Mouse (Mus musculus) liver, embryonic 16.5 days (tissue): Measurements from ENCODE around the gene Nsmce4a. TPM values are rescaled to one million over a fixed set of nuclear protein-coding genes. Genes with fewer than 3 reads are reported as not detected.

Experiments
- ATAC-seq: fragments of 200-750 bp; cut with Nextera tagmentation; 2 replicates; pipeline ENCODE4 v1.8.0; 2017; ENCODE audit warnings: low read depth, mild to moderate bottlenecking, moderate number of reproducible peaks, moderate library complexity
- H3K27ac ChIP-seq: fragments of 300-500 bp; sonication (generic); 2 replicates; pipeline ENCODE4 v1.5.1; 2014; ENCODE audit warnings: mild to moderate bottlenecking, low read length
- H3K27me3 ChIP-seq: fragments of 300-500 bp; sonication (generic); 2 replicates; pipeline ENCODE4 v1.6.1; 2014; ENCODE audit warnings: low read depth, low read length, mixed read lengths; ENCODE audit not compliant: control insufficient read depth, insufficient read depth
- H3K36me3 ChIP-seq: fragments of 300-500 bp; sonication (generic); 2 replicates; pipeline ENCODE4 v1.6.1; 2014; ENCODE audit warnings: mild to moderate bottlenecking; ENCODE audit not compliant: control insufficient read depth, insufficient read depth
- H3K4me1 ChIP-seq: fragments of 300-500 bp; sonication (generic); 2 replicates; pipeline ENCODE4 v1.6.1; 2014; ENCODE audit warnings: low read depth, low read length, mixed read lengths; ENCODE audit not compliant: control insufficient read depth
- H3K4me2 ChIP-seq: fragments of 300-500 bp; sonication (generic); 2 replicates; pipeline ENCODE4 v1.6.1; 2014; ENCODE audit warnings: low read depth, low read length, mixed read lengths
- H3K4me3 ChIP-seq: fragments of 300-500 bp; sonication (generic); 2 replicates; pipeline ENCODE4 v1.5.1; 2014; ENCODE audit warnings: low read depth, mild to moderate bottlenecking, low read length
- H3K9ac ChIP-seq: fragments of 300-500 bp; sonication (generic); 2 replicates; pipeline ENCODE4 v1.6.1; 2014; ENCODE audit warnings: low read depth, low read length
- H3K9me3 ChIP-seq: fragments of 300-500 bp; sonication (generic); replicated peaks from 2 replicates; pipeline ENCODE4 v1.6.1; 2016; ENCODE audit warnings: low read length; ENCODE audit not compliant: control insufficient read depth
- WGBS: fragments of 180-500 bp; shearing (Covaris S2); extraction: QIAGEN DNeasy Blood & Tissue Kit; methylation state at CpG from one replicate; pipeline ENCODE4 v1.1.7; 2014; ENCODE audit not compliant: insufficient replicate concordance; 5-methylcytosine and 5-hydroxymethylcytosine counted together
- polyA plus RNA-seq: library from polyadenylated mRNA; unstranded; fragments of >200 nt; fragmentation: Nextera tagmentation; extraction: Ambion mirVana; gene quantifications from 2 replicates; pipeline ENCODE4 v1.2.1, GENCODE M21; 2015

Nsmce4a gene
- 71.7 and 77.4 TPM in 2 replicates for polyA plus RNA-seq

DNA sequence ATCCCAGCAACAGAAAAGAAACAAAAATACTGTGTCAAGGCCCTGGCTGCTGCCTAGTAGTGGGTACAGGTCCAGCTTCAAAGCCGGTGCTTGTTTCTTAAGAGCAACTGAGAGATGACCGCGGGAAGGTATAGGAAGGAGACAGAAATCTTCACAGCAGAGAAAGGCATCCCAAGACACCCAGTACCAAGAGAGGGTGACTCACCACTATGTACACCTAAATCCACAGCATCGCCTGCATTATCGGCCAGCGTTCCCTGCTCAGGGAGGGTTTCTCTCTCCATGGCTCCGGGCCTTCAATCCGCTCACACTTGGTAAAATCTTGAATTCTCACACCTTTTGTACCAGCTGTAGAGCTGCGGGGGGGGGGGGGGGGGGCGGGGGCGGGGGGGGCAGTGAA, at the start of gene Nsmce4a:
Nsmce4a (minus strand) TSS at position 298 of the 400 bp plus-strand sequence.
- H3K9me3 ChIP-seq = no peaks in the 10 kb centered on the region
- 81% methylated on average over 8 of the region's 11 CpGs for WGBS
- H3K27me3 ChIP-seq = no peaks in the 10 kb centered on the region
- no peak for ATAC-seq
- H3K4me1 ChIP-seq = no peaks in the 10 kb centered on the region; the same call in 1 of the 2 replicates
- H3K9ac ChIP-seq = no peak within 1 kb of the TSS
- no peaks in the 10 kb centered on the region for H3K36me3 ChIP-seq
- no peak within 1 kb of the TSS for H3K27ac ChIP-seq
- no peak within 1 kb of the TSS for H3K4me2 ChIP-seq
- no peak within 1 kb of the TSS for H3K4me3 ChIP-seq

DNA sequence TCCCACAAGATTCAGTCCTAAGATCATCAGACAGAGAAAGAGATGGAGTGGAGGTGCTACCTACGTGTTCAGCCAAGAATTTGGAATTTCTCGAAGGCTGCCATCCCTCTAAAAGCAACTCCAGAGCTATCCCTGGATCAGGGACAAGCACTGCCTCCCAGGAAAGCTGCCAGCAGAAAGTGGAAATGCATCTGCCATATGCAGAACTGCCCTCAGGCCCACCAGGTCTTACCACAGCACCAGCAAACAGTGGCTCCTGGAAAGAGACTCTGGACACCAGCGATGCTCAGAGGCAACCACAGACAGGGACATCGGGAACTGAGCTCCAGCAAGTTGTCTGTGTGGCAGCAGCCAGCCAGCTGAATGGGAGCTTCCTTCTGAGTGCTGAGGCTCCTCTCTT, 49.4 kb upstream of the Nsmce4a start:
- WGBS = 72% methylated on average over 4 of the region's 4 CpGs
- H3K27ac ChIP-seq = no peak overlapping the region

DNA sequence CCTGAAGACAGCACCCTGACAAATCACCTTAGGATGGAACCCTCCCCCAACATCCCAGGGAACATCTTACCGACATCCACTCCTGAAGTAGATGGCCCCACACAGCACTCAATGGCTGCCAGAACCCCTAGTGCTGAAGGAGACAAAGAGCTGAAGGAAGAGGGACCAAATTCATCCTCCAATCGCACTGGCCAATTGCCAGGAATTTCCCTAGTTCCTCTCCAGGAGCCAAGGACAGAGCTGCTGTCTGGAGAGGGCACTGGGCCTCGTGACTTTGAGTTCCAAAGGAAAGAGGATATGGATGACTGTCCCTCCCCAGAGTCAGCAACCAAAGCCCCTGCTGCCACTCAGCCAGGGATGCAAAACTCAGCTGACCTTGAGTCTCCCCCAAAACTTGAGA, 49.0 kb upstream of the Nsmce4a start:
- no peaks in the 10 kb centered on the region for H3K36me3 ChIP-seq
- no peak overlapping the region for H3K9ac ChIP-seq
- no peaks in the 10 kb centered on the region for H3K27me3 ChIP-seq
- H3K4me3 ChIP-seq = no peak overlapping the region
- no peaks in the 10 kb centered on the region for H3K9me3 ChIP-seq
- no peak for ATAC-seq
- no peak overlapping the region for H3K27ac ChIP-seq
- no peaks in the 10 kb centered on the region for H3K4me1 ChIP-seq
- 48% methylated on average over 3 of the region's 3 CpGs for WGBS
- no peak overlapping the region for H3K4me2 ChIP-seq

More for the DNA sequence above, 49.4 kb upstream of the Nsmce4a start:
- ATAC-seq = no peak
- Histone ChIP-seq H3K27me3 (no peaks in the 10 kb centered on the region), H3K9me3 (no peaks in the 10 kb centered on the region), H3K36me3 (no peaks in the 10 kb centered on the region), H3K9ac (no peak overlapping the region), H3K4me3 (no peak overlapping the region), H3K4me1 (no peaks in the 10 kb centered on the region), H3K4me2 (no peak overlapping the region)

DNA sequence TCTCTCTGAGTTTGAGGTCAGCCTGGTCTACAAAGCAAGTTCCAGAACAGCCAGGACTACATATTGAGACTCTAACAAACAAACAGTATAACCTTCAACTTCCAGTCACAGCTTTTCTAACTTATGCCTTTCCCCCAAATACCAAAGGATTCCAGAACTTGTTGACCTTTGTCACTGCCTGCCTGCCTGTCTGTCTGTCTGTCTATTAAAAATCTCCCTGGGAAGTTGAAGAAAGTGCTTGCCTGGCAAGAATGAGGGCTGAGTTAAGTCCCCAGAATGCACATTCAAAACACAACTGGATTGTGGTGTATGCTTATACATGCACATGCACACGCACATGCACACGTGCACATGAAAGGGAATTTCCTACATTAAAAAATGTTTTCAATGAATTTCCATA, 48.1 kb upstream of the Nsmce4a start:
- H3K4me2 ChIP-seq = no peak overlapping the region
- no peaks in the 10 kb centered on the region for H3K27me3 ChIP-seq
- H3K9me3 ChIP-seq = no peaks in the 10 kb centered on the region
- H3K4me3 ChIP-seq = no peak overlapping the region
- ATAC-seq = no peak
- H3K9ac ChIP-seq = no peak overlapping the region
- 66% methylated on average over 2 of the region's 2 CpGs for WGBS
- H3K36me3 ChIP-seq = no peaks in the 10 kb centered on the region
- no peak overlapping the region for H3K27ac ChIP-seq
- no peaks in the 10 kb centered on the region for H3K4me1 ChIP-seq

DNA sequence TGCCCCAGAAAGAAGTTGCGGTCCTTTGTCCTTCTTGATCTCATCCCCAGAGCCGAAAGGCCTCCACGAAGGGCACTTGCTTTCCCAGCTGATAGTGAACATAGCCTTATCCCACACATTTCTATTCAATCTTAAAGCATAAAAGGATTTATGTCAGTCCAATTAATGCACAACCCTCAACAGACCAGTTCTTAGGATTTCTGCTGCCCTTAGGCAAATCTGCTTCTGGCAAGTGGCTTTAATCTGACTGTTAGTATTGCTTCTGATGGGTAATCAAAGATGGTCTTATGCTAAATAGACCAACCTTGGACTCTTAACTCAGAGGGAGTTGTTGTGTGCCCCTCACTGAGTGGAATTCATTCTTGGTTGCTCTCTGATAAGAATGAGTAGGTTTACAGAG, 44.7 kb upstream of the Nsmce4a start:
- no peaks in the 10 kb centered on the region for H3K4me1 ChIP-seq
- no peak for ATAC-seq
- no peak overlapping the region for H3K27ac ChIP-seq
- no peaks in the 10 kb centered on the region for H3K9me3 ChIP-seq
- WGBS = 86% methylated on average over 3 of the region's 3 CpGs
- no peak overlapping the region for H3K4me3 ChIP-seq
- no peak overlapping the region for H3K4me2 ChIP-seq
- no peaks in the 10 kb centered on the region for H3K27me3 ChIP-seq
- H3K36me3 ChIP-seq = no peaks in the 10 kb centered on the region
- no peak overlapping the region for H3K9ac ChIP-seq

DNA sequence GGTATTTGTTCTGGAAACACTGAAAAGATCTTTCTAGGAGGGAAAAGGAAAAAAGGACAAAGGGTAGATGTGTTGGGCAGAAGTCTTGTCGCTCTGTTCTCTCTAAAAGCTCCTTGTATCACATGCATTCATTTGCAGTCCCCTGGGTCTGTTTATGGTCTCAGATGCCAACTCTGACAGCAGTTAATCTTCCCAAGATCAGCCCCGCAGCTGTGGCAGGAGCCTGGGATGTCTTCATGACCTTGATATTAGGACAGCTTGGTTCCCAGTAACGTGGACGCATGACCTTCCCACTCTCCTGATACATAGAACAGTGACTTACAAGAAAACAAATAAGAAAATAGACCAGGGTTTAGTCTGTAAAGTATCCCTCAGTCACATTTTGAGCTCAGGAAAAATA, 41.1 kb upstream of the Nsmce4a start:
- H3K27me3 ChIP-seq = no peaks in the 10 kb centered on the region
- no peak for ATAC-seq
- 69% methylated on average over 4 of the region's 4 CpGs for WGBS

DNA sequence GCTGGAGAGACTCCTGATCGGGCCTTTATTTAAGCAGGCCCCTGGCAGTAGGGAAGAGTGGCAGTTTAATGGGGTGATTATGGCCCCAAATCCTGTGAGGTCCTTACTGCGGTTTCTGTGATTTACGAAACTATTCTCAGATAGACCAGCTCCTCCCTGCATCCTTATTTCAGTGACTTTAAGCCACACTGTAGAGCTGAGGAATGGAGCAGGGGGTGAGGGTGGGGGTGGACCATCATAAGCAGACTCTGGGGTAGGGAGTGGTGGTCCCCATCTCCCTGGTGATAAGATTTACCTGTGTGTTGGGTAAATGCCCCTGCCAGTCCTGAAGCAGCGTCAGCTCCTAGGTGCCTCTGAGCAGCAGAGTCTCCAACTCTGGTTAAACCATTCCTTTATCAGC, 34.0 kb upstream of the Nsmce4a start:
- H3K27me3 ChIP-seq = no peaks in the 10 kb centered on the region
- no peaks in the 10 kb centered on the region for H3K36me3 ChIP-seq
- 71% methylated on average over 4 of the region's 4 CpGs for WGBS
- H3K27ac ChIP-seq = no peak overlapping the region
- no peak overlapping the region for H3K4me2 ChIP-seq
- ATAC-seq = no peak
- no peaks in the 10 kb centered on the region for H3K9me3 ChIP-seq
- H3K9ac ChIP-seq = no peak overlapping the region
- no peak overlapping the region for H3K4me3 ChIP-seq
- no peaks in the 10 kb centered on the region for H3K4me1 ChIP-seq

More for the DNA sequence above, 41.1 kb upstream of the Nsmce4a start:
- H3K9me3 ChIP-seq = no peaks in the 10 kb centered on the region
- no peak overlapping the region for H3K9ac ChIP-seq
- no peaks in the 10 kb centered on the region for H3K36me3 ChIP-seq
- H3K4me1 ChIP-seq = no peaks in the 10 kb centered on the region
- no peak overlapping the region for H3K4me3 ChIP-seq
- H3K27ac ChIP-seq = no peak overlapping the region
- no peak overlapping the region for H3K4me2 ChIP-seq

DNA sequence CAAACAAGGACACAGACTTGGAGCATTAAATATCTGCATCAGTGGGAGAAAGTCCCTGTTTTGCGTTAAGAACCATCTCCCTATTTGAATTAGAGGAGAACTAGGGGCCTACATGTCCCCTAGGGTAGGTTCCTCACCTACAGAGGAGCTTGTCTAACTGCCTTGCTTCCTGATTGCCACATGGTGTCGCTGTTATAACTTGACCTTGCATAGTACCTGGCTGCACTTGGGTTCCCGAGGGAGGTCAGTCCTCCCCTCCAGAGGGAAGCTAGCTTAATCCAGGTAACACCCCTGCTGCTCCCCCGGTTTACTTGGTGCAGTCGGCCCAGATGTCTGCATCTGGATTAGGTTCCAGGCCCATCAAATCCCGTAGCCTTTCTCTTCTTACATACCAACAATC, 32.2 kb upstream of the Nsmce4a start:
- no peak overlapping the region for H3K9ac ChIP-seq
- no peaks in the 10 kb centered on the region for H3K9me3 ChIP-seq
- no peaks in the 10 kb centered on the region for H3K27me3 ChIP-seq
- H3K36me3 ChIP-seq = no peaks in the 10 kb centered on the region
- 13% methylated on average over 6 of the region's 6 CpGs for WGBS
- H3K27ac ChIP-seq = no peak overlapping the region
- no peak overlapping the region for H3K4me3 ChIP-seq
- H3K4me1 ChIP-seq = no peaks in the 10 kb centered on the region
- no peak for ATAC-seq
- no peak overlapping the region for H3K4me2 ChIP-seq

DNA sequence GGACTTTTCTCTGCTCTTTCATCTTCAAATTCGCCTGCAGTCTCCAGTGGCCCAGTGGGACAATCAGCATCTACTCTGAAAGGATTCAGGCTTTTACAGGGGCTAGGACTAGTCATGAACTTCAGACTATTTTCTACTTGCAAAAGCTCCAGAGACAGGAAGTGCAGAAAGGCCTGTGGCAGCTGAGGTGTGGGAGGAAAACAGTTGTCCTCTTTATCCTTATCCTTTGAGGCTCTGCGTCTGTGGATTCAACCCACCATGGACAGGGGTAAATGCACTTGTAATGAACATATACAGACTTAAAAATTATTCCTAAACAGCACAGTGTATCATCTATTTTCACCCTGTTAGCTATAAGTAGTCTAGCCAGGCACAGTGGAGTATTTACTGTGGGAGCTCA, 31.5 kb upstream of the Nsmce4a start:
- WGBS = 58% methylated on average over 2 of the region's 2 CpGs
- H3K36me3 ChIP-seq = no peaks in the 10 kb centered on the region
- no peaks in the 10 kb centered on the region for H3K9me3 ChIP-seq
- H3K9ac ChIP-seq = no peak overlapping the region
- ATAC-seq = no peak
- H3K27me3 ChIP-seq = no peaks in the 10 kb centered on the region
- no peak overlapping the region for H3K4me3 ChIP-seq
- no peak overlapping the region for H3K27ac ChIP-seq
- H3K4me2 ChIP-seq = no peak overlapping the region
- no peaks in the 10 kb centered on the region for H3K4me1 ChIP-seq
